Mouse (Mus musculus) yolk sac, embryonic 10.5 days (tissue): Measurements from ENCODE around the gene Osbpl9.

Experiments used
- DNase-seq: peaks from one replicate; pipeline ENCODE4 v3.0.0-alpha.2; 2017; ENCODE audit warnings: low spot score

Osbpl9 gene

GRCm38 (mm10) chr4:109042739-109043138 is 159.3 kb downstream of the Osbpl9 start:
- DNase-seq: no peak

GRCm38 (mm10) chr4:109036327-109036726 is 165.7 kb downstream of the Osbpl9 start:
- DNase-seq: peak; percentile 26

GRCm38 (mm10) chr4:109030266-109030665 is 171.8 kb downstream of the Osbpl9 start:
- DNase-seq: no peak

DNA sequence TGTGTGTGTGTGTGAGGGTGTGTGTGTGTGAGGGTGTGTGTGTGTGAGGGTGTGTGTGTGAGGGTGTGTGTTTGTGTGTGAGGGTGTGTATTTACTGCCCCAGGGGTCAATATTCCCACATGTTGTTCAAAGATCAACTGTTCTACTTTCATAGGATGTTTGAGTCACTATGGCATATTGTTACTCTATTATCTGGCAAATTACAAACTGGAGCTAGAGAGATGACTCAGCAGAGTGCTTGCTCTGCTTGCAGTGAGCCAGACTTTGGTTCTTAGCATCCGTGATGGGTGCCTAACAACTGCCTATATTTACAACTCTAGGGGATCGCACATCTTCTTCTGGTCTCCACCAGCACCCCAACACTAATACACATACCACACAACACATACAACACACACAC is 172.2 kb downstream of the Osbpl9 start:
- DNase-seq: no peak

- no peak for DNase-seq
These were observed 175.5 kb downstream of the Osbpl9 start for GRCm38 (mm10) chr4:109026543-109026942.

DNA sequence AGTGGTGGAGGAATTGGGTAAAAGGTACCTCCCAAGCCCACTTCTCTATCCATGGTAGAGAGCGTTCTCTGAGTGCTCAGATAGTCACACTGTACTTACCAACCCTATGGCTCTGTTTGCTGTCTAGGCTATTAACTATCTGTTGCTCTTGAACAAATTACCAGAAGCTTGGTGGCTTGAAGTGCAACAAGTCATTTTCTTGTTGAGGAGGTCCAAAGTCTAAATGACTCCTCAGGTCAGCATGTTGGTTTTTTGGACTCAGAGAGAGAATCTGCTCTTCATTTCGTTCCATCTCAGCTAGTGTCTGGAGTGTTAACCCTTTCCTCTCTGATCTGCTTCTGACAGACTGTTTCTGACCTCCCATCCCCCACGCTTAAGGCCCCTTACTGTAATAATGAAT is 177.0 kb downstream of the Osbpl9 start:
- DNase-seq: peak; percentile 37

DNA sequence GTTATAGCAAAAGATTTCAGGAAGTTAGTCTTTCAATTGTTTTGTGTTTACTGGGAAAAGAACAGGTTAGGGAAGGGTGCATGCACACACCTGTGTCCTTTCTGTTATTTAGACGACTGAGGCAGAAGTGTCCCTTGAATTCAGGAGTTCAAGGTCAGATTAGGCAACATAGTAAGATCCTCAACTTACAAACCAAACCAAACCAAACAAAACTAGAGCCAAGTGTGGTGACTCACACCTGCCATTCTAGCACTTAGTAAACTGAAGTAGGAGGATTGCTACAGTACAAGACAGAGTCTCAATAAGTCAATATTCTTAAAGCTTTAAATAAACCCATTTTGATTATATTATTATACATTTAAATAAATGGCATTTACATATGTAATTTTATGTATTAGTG is 180.1 kb downstream of the Osbpl9 start:
- DNase-seq: no peak

GRCm38 (mm10) chr4:109019301-109019700 is 182.8 kb downstream of the Osbpl9 start:
- no peak for DNase-seq

DNA sequence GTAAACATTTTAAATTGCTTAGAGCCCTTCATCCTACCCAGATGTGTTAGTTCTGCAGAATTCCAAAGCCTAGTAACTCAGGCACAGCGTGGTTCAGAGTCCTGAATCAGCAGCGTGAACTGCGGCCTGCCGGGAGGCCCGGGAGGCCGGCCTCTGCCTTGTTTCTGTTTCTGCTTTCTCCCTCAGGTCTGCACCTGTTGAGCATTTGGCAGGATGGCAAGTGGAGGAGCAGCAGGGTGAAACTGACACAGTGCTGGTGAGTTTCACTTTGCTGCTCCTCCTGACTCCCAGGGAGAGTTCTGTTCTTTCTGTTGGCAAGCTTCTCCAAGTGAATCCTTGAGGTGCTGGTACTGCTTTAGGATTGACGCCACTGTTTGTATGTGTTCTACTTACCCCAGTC is 184.6 kb downstream of the Osbpl9 start:
- peak; percentile 40 for DNase-seq

- no peak for DNase-seq
These were observed 188.0 kb downstream of the Osbpl9 start for GRCm38 (mm10) chr4:109014091-109014490.
